Mouse (Mus musculus) hindbrain, embryonic 14.5 days (tissue): ENCODE data around the gene Rnf208. TPM values are rescaled to one million over a fixed set of nuclear protein-coding genes. Genes with fewer than 3 reads are reported as not detected.

Experiments
- ATAC-seq: fragments of 200-750 bp; cut with Nextera tagmentation; 2 replicates; pipeline ENCODE4 v1.8.0; 2017; ENCODE audit warnings: moderate number of reproducible peaks, mild to moderate bottlenecking, moderate TSS enrichment, moderate library complexity; ENCODE audit not compliant: low FRiP score
- DNase-seq: peaks from one replicate; pipeline ENCODE4 v3.0.0-alpha.2; 2015; ENCODE audit warnings: low spot score
- H3K27ac ChIP-seq: fragments of 300-500 bp; sonication (generic); 2 replicates; pipeline ENCODE4 v1.5.1; 2014; ENCODE audit warnings: mild to moderate bottlenecking, moderate library complexity
- H3K27me3 ChIP-seq: fragments of 300-500 bp; sonication (generic); 2 replicates; pipeline ENCODE4 v1.6.1; 2014; ENCODE audit warnings: mild to moderate bottlenecking, low read length, mixed read lengths; ENCODE audit not compliant: control insufficient read depth, insufficient read depth
- H3K36me3 ChIP-seq: fragments of 300-500 bp; sonication (generic); replicated peaks from 2 replicates; pipeline ENCODE4 v1.6.1; 2014; ENCODE audit not compliant: control insufficient read depth, insufficient read depth
- H3K4me1 ChIP-seq: fragments of 300-500 bp; sonication (generic); replicated peaks from 2 replicates; pipeline ENCODE4 v1.6.1; 2014; ENCODE audit warnings: antibody characterized with exemption, low read length, mixed read lengths; ENCODE audit not compliant: control insufficient read depth, insufficient read depth
- H3K4me2 ChIP-seq: fragments of 300-500 bp; sonication (generic); replicated peaks from 2 replicates; pipeline ENCODE4 v1.6.1; 2014; ENCODE audit warnings: mild to moderate bottlenecking, moderate library complexity
- H3K4me3 ChIP-seq: fragments of 300-500 bp; sonication (generic); replicated peaks from 2 replicates; pipeline ENCODE4 v1.5.1; 2014; ENCODE audit warnings: mild to moderate bottlenecking, low read length
- H3K9ac ChIP-seq: fragments of 300-500 bp; sonication (generic); 2 replicates; pipeline ENCODE4 v1.6.1; 2014
- H3K9me3 ChIP-seq: fragments of 300-500 bp; sonication (generic); 2 replicates; pipeline ENCODE4 v1.6.1; 2016; ENCODE audit warnings: low read length; ENCODE audit not compliant: control insufficient read depth
- WGBS: fragments of 180-500 bp; shearing (Covaris S2); extraction: QIAGEN DNeasy Blood & Tissue Kit; methylation state at CpG from one replicate; pipeline ENCODE4 v1.1.7; 2014; 5-methylcytosine and 5-hydroxymethylcytosine counted together
- polyA plus RNA-seq: library from polyadenylated mRNA; unstranded; fragments of >200 nt; fragmentation: Nextera tagmentation; extraction: Ambion mirVana; gene quantifications from 2 replicates; pipeline ENCODE4 v1.2.1, GENCODE M21; 2014

Rnf208 gene
- polyA plus RNA-seq, 1 experiment from 2014 or later = 166 TPM

DNA sequence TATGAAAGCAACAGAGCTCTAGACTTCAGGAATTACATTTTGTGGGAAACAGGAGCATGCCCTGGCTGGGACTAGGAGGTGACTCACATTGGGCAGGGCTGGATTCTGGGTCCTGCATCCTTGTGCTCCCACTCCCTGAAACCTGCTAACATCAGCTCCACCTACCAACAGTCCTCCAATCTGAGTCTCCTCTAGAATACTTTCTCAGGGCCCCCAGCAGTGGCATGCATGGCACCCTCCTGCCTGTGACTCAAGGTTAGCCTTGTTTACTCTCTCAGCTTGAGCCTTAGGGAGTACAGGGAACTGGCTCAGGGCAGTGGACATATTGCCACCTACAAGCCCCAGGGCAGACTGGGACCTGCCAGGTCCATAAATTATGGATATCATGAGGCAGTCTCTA is 3.9 kb upstream of the Rnf208 start:
- Histone ChIP-seq H3K9me3 (no peaks in the 10 kb centered on the region), H3K9ac (no peak overlapping the region), H3K4me2 (no peak overlapping the region), H3K4me1 (peaks cover 22% of the 10 kb centered on the region), H3K4me3 (no peak overlapping the region), H3K36me3 (no peaks in the 10 kb centered on the region), H3K27me3 (peaks cover 6% of the 10 kb centered on the region; the same call in 1 of the 2 replicates), H3K27ac (no peak overlapping the region)
- ATAC-seq (no peak), DNase-seq (no peak)

DNA sequence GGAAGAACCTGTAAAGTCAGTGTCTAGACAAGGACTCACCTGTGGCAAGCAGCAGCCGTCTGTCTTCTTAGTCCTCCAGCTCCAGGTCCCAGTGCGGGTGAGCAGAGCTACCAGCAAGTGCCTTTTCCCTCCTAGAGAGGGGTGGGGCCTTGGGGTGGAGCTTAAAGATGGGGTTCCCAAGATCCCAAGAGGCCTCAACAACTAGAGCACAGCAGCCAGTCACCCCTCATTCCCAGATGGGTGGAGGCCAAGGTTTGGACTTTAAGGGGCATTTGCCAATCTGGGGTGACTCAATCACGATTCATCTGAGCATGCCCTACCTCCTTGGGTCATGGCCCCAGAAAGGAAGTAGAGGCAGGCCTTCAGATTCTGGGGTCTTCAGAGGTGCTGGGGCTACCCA is 2.3 kb upstream of the Rnf208 start:
- Histone ChIP-seq H3K4me2 (no peak overlapping the region), H3K27ac (no peak overlapping the region), H3K4me1 (peaks cover 22% of the 10 kb centered on the region), H3K27me3 (peaks cover 6% of the 10 kb centered on the region; the same call in 1 of the 2 replicates), H3K36me3 (peaks cover 9% of the 10 kb centered on the region), H3K9me3 (no peaks in the 10 kb centered on the region), H3K4me3 (no peak overlapping the region), H3K9ac (no peak overlapping the region)
- 87% methylated on average over 3 of the region's 3 CpGs for WGBS
- DNase-seq = no peak
- no peak for ATAC-seq

DNA sequence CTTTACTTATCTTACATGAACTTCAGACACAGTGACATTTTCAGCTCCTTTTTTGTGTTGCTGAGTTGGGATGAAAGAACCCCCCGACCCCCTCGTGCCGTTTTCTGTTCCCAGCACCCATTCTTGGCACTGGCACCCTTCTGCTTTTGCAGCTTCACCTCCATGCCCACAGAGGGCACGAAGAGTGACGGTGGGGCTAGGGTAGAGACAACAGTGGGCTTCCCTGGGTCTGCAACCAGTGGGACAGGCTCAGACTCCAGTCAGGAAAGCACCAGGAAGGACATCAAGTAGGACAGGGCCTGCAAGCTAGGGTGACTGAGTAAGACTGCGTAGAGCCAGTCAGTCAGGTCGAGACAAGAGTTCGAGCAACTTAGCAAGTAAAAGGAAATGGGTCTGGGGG is 1.7 kb upstream of the Rnf208 start:
- Histone ChIP-seq H3K4me1 (peaks cover 22% of the 10 kb centered on the region), H3K9me3 (no peaks in the 10 kb centered on the region), H3K4me2 (peak overlapping the region; percentile 86), H3K36me3 (peaks cover 15% of the 10 kb centered on the region), H3K9ac (peak overlapping the region; percentile 87; the same call in 1 of the 2 replicates), H3K27ac (peak overlapping the region; percentile 60), H3K4me3 (peak overlapping the region; percentile 72), H3K27me3 (peaks cover 6% of the 10 kb centered on the region; the same call in 1 of the 2 replicates)
- ATAC-seq (no peak), DNase-seq (no peak)
- 48% methylated on average over 8 of the region's 8 CpGs for WGBS

DNA sequence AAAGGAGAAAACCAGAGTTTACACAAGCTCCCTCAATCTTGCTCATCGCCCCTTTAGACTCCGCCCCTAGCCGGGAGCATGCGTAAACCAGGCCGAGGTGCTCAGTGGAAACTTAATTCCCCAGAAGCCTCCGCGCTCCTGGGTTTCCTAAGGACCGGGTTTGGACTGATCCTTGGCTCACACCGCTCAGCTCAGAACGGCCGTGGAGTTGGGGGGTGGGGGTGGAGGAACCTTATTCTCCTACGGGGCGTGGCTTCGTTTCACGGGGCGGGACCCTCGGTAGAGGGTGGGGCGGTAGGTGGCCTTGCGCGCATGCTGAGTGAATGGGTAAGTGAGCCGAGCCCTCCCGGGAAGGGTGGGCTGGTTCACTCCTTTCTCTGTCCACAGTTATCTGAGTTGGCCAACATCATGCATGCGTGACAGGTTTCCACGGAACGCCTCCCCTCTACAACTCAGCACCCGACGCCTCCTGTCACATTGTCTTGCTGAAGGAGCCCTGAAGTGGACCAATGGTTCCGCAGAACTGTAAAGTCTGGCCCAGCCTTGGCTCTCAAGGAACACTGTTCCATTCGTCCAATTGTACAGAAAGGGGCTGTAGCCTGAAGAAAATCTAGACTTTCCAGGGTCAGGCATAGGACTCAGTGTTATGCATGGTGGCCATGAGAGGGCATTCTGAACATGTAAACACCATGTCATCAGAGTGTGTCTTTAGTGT is 1.2 kb upstream of the Rnf208 start:
- peak; percentile 76 for DNase-seq
- Histone ChIP-seq H3K9ac (peak overlapping the region; percentile 87; the same call in 1 of the 2 replicates), H3K4me2 (peak overlapping the region; percentile 86), H3K27me3 (peaks cover 6% of the 10 kb centered on the region; the same call in 1 of the 2 replicates), H3K36me3 (peaks cover 20% of the 10 kb centered on the region), H3K4me1 (peaks cover 22% of the 10 kb centered on the region), H3K9me3 (no peaks in the 10 kb centered on the region), H3K4me3 (peak overlapping the region; percentile 72), H3K27ac (peak overlapping the region; percentile 60)
- WGBS = under 1% methylated on average over 29 of the region's 29 CpGs
- peak; percentile 75 for ATAC-seq

DNA sequence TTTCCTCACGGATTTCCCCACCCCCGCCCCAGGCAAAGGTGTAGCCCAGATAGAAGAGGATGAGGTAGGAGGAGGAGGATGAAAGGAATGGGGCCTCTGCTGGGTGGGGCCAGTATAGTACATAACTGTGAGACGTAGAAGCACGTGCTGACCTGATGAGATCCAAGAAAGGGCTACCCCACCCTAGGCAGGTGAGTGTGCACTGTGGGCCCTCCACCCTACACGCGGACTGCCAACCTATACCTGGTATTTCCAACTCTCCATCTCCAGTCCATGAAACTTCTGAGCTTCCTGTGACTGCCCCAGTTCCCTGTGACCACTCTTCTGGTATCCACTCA is 648 bp upstream of the Rnf208 start:
- peak overlapping the region; percentile 72 for H3K4me3 ChIP-seq
- peaks cover 22% of the 10 kb centered on the region for H3K4me1 ChIP-seq
- ATAC-seq (peak; percentile 5; the same call in 1 of the 2 replicates), DNase-seq (no peak)
- H3K9me3 ChIP-seq = no peaks in the 10 kb centered on the region
- peak overlapping the region; percentile 60; the same call in 1 of the 2 replicates for H3K27ac ChIP-seq
- H3K4me2 ChIP-seq = peak overlapping the region; percentile 86
- WGBS = 17% methylated on average over 6 of the region's 6 CpGs
- peak overlapping the region; percentile 87 for H3K9ac ChIP-seq
- H3K36me3 ChIP-seq = peaks cover 24% of the 10 kb centered on the region
- H3K27me3 ChIP-seq = peaks cover 6% of the 10 kb centered on the region; the same call in 1 of the 2 replicates

DNA sequence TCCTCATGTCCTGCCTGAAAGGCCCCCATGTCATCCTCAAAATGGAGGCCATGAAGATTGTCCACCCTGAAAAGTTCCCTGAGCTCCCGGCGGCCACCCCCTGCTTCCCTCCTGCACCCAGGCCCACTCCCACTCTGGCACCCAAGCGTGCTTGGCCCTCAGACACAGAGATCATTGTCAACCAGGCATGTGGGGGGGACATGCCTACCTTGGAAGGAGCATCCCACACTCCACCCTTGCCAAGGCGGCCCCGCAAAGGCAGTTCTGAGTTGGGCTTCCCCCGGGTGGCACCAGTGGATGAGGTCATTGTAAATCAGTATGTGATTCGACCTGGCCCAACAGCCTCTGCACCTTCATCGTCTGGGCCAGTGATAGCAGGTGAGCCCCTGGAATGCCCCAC is 1.3 kb downstream of the Rnf208 start:
- H3K4me1 ChIP-seq = peaks cover 22% of the 10 kb centered on the region
- no peak overlapping the region for H3K27ac ChIP-seq
- peak overlapping the region; percentile 72; the same call in 1 of the 2 replicates for H3K4me3 ChIP-seq
- 79% methylated on average over 8 of the region's 8 CpGs for WGBS
- no peaks in the 10 kb centered on the region for H3K27me3 ChIP-seq
- DNase-seq (no peak), ATAC-seq (no peak)
- no peaks in the 10 kb centered on the region for H3K9me3 ChIP-seq
- H3K9ac ChIP-seq = peak overlapping the region; percentile 87; the same call in 1 of the 2 replicates
- peaks cover 41% of the 10 kb centered on the region for H3K36me3 ChIP-seq
- peak overlapping the region; percentile 86 for H3K4me2 ChIP-seq

DNA sequence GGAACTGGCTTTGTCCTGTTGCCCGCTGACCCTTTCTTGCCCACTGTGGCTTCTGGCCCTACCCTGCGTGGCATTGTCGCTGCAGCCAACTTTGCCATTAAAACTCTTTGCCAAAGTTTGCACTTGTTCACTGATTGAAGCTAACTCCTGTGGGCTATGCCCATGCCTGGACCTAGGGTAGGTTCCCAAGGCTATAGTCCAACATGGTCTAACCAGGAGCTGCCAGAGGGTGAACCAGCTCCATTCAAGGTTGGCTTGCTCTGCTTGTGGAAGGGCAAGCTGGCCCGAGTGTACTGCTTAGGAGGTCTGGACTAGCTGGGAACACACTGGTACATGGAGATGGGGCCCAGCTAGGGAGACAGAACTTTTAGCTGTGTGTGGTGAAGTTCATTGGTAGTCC is 2.1 kb downstream of the Rnf208 start:
- Histone ChIP-seq H3K9me3 (no peaks in the 10 kb centered on the region), H3K9ac (no peak overlapping the region), H3K4me1 (peaks cover 22% of the 10 kb centered on the region), H3K27ac (no peak overlapping the region), H3K27me3 (no peaks in the 10 kb centered on the region), H3K4me2 (no peak overlapping the region), H3K36me3 (peaks cover 49% of the 10 kb centered on the region), H3K4me3 (no peak overlapping the region)
- DNase-seq = no peak
- ATAC-seq = no peak
- 91% methylated on average over 4 of the region's 4 CpGs for WGBS

DNA sequence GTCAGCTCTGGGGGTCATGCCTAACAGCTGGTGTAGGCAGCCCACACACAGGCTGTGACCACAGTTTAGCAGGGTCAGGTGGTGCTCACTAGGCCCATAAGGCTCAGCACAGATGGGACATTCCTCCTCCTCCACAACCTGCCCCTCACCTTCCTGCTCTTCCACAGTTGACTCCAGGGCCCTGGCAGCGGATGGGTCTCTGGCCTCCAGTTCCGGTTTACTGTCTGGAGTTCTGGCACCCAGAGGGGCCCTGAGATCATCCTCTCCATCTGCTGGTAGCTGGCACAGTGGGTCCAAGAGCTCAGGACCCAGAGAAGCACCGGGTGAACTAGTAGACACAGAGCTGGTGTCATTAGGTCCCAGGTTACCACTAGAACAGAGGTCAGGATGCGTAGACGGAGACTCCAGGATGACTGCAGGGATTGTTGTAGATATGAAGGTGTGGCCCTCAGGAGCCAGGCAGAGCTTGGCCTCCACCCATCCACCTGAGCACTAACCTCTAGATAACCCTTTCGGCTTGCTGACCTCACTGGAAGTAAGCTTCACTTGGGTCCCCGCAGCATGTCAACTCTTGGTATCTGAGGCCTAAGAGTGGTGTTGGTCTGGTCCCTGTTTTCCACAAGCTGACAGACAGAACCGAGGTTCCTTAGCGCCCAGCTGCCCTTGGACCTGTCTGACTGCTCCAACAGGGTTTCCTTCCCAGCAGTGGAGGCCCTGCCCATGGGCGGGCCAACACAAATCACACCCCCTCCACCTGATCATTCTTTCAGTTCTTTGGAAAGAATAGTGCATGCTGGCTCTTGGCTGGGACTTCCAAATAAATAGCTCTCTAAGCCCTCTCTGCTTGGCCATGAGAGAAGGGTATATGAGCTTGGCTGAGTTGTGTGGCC is 4.4 kb downstream of the Rnf208 start, which contains the start of gene AL732309.1:
AL732309.1 (minus strand) TSS at position 681 of the 890 bp plus-strand sequence.
- Histone ChIP-seq H3K27me3 (no peaks in the 10 kb centered on the region), H3K4me2 (no peak within 1 kb of the TSS), H3K9me3 (no peaks in the 10 kb centered on the region), H3K4me3 (no peak within 1 kb of the TSS), H3K9ac (no peak within 1 kb of the TSS), H3K36me3 (peaks cover 70% of the 10 kb centered on the region), H3K4me1 (peaks cover 16% of the 10 kb centered on the region), H3K27ac (no peak within 1 kb of the TSS)
- WGBS = 95% methylated on average over 10 of the region's 10 CpGs
- ATAC-seq = no peak
- no peak for DNase-seq

DNA sequence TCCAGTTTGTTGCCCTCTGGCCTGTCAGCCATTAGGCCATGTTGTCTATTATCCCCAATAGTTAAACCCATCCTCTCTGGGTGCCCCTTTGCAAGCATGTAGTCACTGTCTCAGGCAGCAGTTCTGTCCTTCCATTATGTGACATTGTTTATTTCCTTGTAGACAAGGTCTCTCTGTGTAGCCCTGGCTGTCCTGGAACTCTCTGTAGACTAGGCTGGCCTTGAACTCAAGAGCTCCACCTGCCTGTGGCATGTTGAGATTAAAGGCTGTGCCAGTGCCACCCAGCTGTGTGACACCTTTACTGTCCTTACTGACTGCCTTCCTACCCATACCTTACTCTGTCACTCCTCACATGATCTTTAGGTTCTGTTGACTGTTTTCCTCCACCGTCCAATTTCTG is 10.3 kb downstream of the Rnf208 start:
- WGBS = 93% methylated on average over 1 of the region's 1 CpGs
- Histone ChIP-seq H3K4me3 (no peak overlapping the region), H3K9ac (no peak overlapping the region), H3K36me3 (peaks cover 52% of the 10 kb centered on the region), H3K4me1 (peaks cover 15% of the 10 kb centered on the region), H3K4me2 (no peak overlapping the region), H3K9me3 (no peaks in the 10 kb centered on the region), H3K27me3 (no peaks in the 10 kb centered on the region), H3K27ac (no peak overlapping the region)
- no peak for DNase-seq
- ATAC-seq = no peak
